Mouse (Mus musculus): ENCODE results near the gene Gm9887.
"Not testable (repeated sequence)": the region's sequence is repeated elsewhere in the genome, so short reads cannot be mapped to it uniquely, and the experiment has no call there.

DNA sequence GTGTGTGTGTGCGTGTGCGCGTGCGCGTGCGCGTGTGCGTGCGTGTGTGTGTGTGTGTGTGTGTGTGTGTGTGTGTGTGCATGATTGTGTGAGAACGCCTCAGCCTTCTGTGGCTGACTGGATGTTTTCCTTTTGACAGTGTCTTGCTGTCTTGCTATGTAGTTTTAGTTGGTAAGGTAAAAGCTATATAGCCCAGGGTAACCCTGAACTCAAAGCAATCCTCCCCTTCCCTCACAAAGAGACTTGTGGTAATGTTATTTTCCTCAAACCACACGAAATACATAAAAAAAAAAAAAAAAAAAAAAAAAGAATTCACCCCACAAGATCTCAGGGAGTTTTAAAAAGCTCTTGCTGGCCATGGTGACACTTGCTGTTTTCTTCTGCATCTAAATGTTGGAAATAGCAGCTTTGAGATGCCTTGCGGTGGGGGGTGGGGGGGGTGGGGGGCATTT lies 14.0 kb upstream of the Gm9887 start:
- not testable (repeated sequence) for TF ChIP-seq CTCF (IDR thresholded peaks at IDR 0.05; ENCODE audit: low read depth); EP300 (optimal IDR thresholded peaks at IDR 0.05)

All from stomach, postnatal 0 days (tissue).